Mouse (Mus musculus): ENCODE measurements around the gene R3hdm2. TPM values are rescaled to one million over a fixed set of nuclear protein-coding genes. Genes with fewer than 3 reads are reported as not detected.

The R3hdm2 gene
- polyA plus RNA-seq, 1 experiment = 31.0 TPM

GRCm38 (mm10) chr10:127534036-127534928 lies 154.2 kb downstream of the R3hdm2 start, which contains the start of gene Nxph4:
Nxph4 (minus strand) TSS chr10:127534559.
- Histone ChIP-seq H3K27me3 (ENCODE audit: control insufficient read depth, insufficient read depth, insufficient read length) (peaks cover 42% of the 10 kb centered on the region), H3K36me3 (ENCODE audit: control insufficient read depth, insufficient read depth) (peaks cover 15% of the 10 kb centered on the region), H3ac (ENCODE audit: control insufficient read depth, insufficient read length, low read depth) (peak within 1 kb of the TSS; percentile 79), H3K79me2 (ENCODE audit: control insufficient read depth, insufficient read depth) (no peaks in the 10 kb centered on the region), H3K4me3 (ENCODE audit: insufficient read depth, poor library complexity, severe bottlenecking) (no peak within 1 kb of the TSS), H3K79me3 (ENCODE audit: low read depth) (no peaks in the 10 kb centered on the region)
- TF ChIP-seq MYOD1 (IDR thresholded peaks at IDR 0.05; ENCODE audit: control insufficient read depth, insufficient read length, low read depth) (no peak), USF1 (IDR thresholded peaks at IDR 0.05; ENCODE audit: low read depth) (no peak), FOSL1 (IDR thresholded peaks at IDR 0.05; ENCODE audit: insufficient read depth, low read length, poor library complexity, severe bottlenecking) (no peak), MYOG (IDR thresholded peaks at IDR 0.05; ENCODE audit: control insufficient read depth, extremely low read depth, insufficient read length) (no peak), CTCF (IDR thresholded peaks at IDR 0.05; ENCODE audit: control insufficient read depth, insufficient read depth, insufficient read length) (no peak), MAX (IDR thresholded peaks at IDR 0.05) (no peak), CEBPB (IDR thresholded peaks at IDR 0.05; ENCODE audit: low read depth) (no peak)

GRCm38 (mm10) chr10:127534929-127535384 lies 154.8 kb downstream of the R3hdm2 start:
- Histone ChIP-seq H3ac (ENCODE audit: control insufficient read depth, insufficient read length, low read depth) (peak overlapping the region; percentile 54), H3K79me2 (ENCODE audit: control insufficient read depth, insufficient read depth) (no peaks in the 10 kb centered on the region), H3K4me3 (ENCODE audit: insufficient read depth, poor library complexity, severe bottlenecking) (no peak overlapping the region), H3K36me3 (ENCODE audit: control insufficient read depth, insufficient read depth) (peaks cover 19% of the 10 kb centered on the region), H3K79me3 (ENCODE audit: low read depth) (no peaks in the 10 kb centered on the region), H3K27me3 (ENCODE audit: control insufficient read depth, insufficient read depth, insufficient read length) (peaks cover 36% of the 10 kb centered on the region)
- no peak for TF ChIP-seq CEBPB (IDR thresholded peaks at IDR 0.05; ENCODE audit: low read depth)
- TF ChIP-seq CTCF (IDR thresholded peaks at IDR 0.05; ENCODE audit: control insufficient read depth, insufficient read depth, insufficient read length) = no peak
- no peak for TF ChIP-seq USF1 (IDR thresholded peaks at IDR 0.05; ENCODE audit: low read depth)
- TF ChIP-seq MAX (IDR thresholded peaks at IDR 0.05) = no peak
- no peak for TF ChIP-seq MYOG (IDR thresholded peaks at IDR 0.05; ENCODE audit: control insufficient read depth, extremely low read depth, insufficient read length)
- no peak for TF ChIP-seq MYOD1 (IDR thresholded peaks at IDR 0.05; ENCODE audit: control insufficient read depth, insufficient read length, low read depth)
- TF ChIP-seq FOSL1 (IDR thresholded peaks at IDR 0.05; ENCODE audit: insufficient read depth, low read length, poor library complexity, severe bottlenecking) = no peak

- no peak overlapping the region for H3K4me3 ChIP-seq (ENCODE audit: insufficient read depth, poor library complexity, severe bottlenecking)
- H3ac ChIP-seq (ENCODE audit: control insufficient read depth, insufficient read length, low read depth) = no peak overlapping the region
- no peaks in the 10 kb centered on the region for H3K79me3 ChIP-seq (ENCODE audit: low read depth)
- H3K79me2 ChIP-seq (ENCODE audit: control insufficient read depth, insufficient read depth) = no peaks in the 10 kb centered on the region
- H3K36me3 ChIP-seq (ENCODE audit: control insufficient read depth, insufficient read depth) = peaks cover 30% of the 10 kb centered on the region
- H3K27me3 ChIP-seq (ENCODE audit: control insufficient read depth, insufficient read depth, insufficient read length) = peaks cover 18% of the 10 kb centered on the region
- TF ChIP-seq CTCF (IDR thresholded peaks at IDR 0.05; ENCODE audit: control insufficient read depth, insufficient read depth, insufficient read length) = peak; percentile 33
- no peak for TF ChIP-seq MAX (IDR thresholded peaks at IDR 0.05)
These were observed 156.6 kb downstream of the R3hdm2 start for GRCm38 (mm10) chr10:127536586-127537314.

DNA sequence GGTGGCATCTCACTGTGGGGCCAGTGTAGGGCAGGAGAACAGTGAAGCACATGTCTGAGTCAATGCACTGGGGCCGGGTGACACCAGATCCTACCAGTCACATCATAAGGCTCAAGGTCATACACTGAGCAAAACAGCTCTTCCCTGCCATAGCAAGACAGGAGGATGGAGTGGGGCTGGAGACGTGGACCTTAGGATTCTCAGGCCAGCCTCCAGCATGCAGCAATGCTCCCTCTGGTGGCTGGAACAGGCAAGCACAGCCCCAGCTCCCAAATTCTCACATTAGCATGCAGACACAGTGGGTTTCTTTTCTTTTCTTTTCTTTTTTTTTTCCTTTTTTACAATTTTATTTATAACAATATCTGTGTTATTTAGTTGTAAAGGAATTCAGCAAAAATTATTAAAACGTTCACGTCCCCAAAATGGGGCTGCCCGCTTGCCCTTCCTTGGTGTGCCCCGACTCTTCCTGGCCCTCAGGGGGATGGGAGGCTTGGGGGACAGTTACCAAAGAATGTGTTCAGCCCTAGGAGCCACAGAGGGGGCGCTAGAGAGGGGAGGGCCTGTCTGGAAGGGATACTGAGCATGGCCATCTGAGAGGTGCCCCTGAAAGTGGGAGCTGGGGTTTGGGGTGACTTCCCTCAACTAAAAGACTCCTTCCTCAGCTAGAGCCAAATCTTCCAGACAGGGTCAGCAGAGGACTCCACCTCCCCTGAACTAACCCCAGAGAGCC lies 157.9 kb downstream of the R3hdm2 start:
- Histone ChIP-seq H3K36me3 (ENCODE audit: control insufficient read depth, insufficient read depth) (peaks cover 42% of the 10 kb centered on the region), H3K27me3 (ENCODE audit: control insufficient read depth, insufficient read depth, insufficient read length) (peaks cover 8% of the 10 kb centered on the region), H3K4me3 (ENCODE audit: insufficient read depth, poor library complexity, severe bottlenecking) (no peak overlapping the region), H3K79me3 (ENCODE audit: low read depth) (no peaks in the 10 kb centered on the region), H3K79me2 (ENCODE audit: control insufficient read depth, insufficient read depth) (no peaks in the 10 kb centered on the region), H3ac (ENCODE audit: control insufficient read depth, insufficient read length, low read depth) (no peak overlapping the region)
- TF ChIP-seq CTCF (IDR thresholded peaks at IDR 0.05; ENCODE audit: control insufficient read depth, insufficient read depth, insufficient read length) (peak; percentile 90), MYOD1 (IDR thresholded peaks at IDR 0.05; ENCODE audit: control insufficient read depth, insufficient read length, low read depth) (no peak), MYOG (IDR thresholded peaks at IDR 0.05; ENCODE audit: control insufficient read depth, extremely low read depth, insufficient read length) (no peak)

DNA sequence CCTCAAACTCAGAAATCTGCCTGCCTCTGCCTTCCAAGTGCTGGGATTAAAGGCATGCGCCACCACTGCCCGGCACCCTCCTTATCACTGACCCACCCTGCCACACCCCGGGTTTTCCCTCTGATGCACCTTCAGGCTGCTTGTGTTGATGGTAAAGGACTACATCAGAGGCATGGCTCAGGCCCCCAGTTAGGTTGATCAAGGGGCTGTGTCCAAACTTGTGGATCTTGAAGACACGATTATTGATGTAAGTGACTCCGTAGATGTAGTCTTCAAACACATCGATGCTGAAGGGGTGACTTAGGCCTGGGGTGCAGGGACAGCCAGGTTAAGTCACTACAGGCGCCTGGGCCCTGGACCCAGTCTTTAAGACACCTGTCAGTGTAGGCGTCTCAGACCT lies 161.4 kb downstream of the R3hdm2 start:
- Histone ChIP-seq H3K79me3 (ENCODE audit: low read depth) (no peaks in the 10 kb centered on the region), H3K36me3 (ENCODE audit: control insufficient read depth, insufficient read depth) (peaks cover 77% of the 10 kb centered on the region), H3K79me2 (ENCODE audit: control insufficient read depth, insufficient read depth) (no peaks in the 10 kb centered on the region), H3ac (ENCODE audit: control insufficient read depth, insufficient read length, low read depth) (no peak overlapping the region), H3K4me3 (ENCODE audit: insufficient read depth, poor library complexity, severe bottlenecking) (no peak overlapping the region), H3K27me3 (ENCODE audit: control insufficient read depth, insufficient read depth, insufficient read length) (no peaks in the 10 kb centered on the region)
- TF ChIP-seq FOSL1 (IDR thresholded peaks at IDR 0.05; ENCODE audit: insufficient read depth, low read length, poor library complexity, severe bottlenecking) (no peak), MYOG (IDR thresholded peaks at IDR 0.05; ENCODE audit: control insufficient read depth, extremely low read depth, insufficient read length) (no peak), MYOD1 (IDR thresholded peaks at IDR 0.05; ENCODE audit: control insufficient read depth, insufficient read length, low read depth) (no peak), MAX (IDR thresholded peaks at IDR 0.05) (no peak), USF1 (IDR thresholded peaks at IDR 0.05; ENCODE audit: low read depth) (no peak), CTCF (IDR thresholded peaks at IDR 0.05; ENCODE audit: control insufficient read depth, insufficient read depth, insufficient read length) (no peak), CEBPB (IDR thresholded peaks at IDR 0.05; ENCODE audit: low read depth) (no peak)

Measured in C2C12 (cell line).